Mouse (Mus musculus): ENCODE measurements around the gene Birc5. TPM values are rescaled to one million over a fixed set of nuclear protein-coding genes. Genes with fewer than 3 reads are reported as not detected.

Gene Birc5
- total RNA-seq (2022), result under 1 TPM in 1 of 4 experiments, not detected in 3; 0.24 TPM

- DNase-seq (ENCODE audit: low spot score in 2 of 2), result peak; percentile 93 to 96
Measured at GRCm38 (mm10) chr11:117848985-117849671, at the start of gene Birc5. Gene Birc5 (plus strand): TSS chr11:117849251.

- no peak for DNase-seq (ENCODE audit: low spot score in 2 of 2)
Measured at GRCm38 (mm10) chr11:117800038-117800437, 49.0 kb upstream of the Birc5 start.

- no peak for DNase-seq (ENCODE audit: low spot score in 2 of 2)
Measured at GRCm38 (mm10) chr11:117801650-117802049, 47.4 kb upstream of the Birc5 start.

- no peak for DNase-seq (ENCODE audit: low spot score in 2 of 2)
Measured at GRCm38 (mm10) chr11:117803166-117803688, 45.8 kb upstream of the Birc5 start.

GRCm38 (mm10) chr11:117806781-117807180 lies 42.3 kb upstream of the Birc5 start:
- no peak for DNase-seq (ENCODE audit: low spot score in 2 of 2)

GRCm38 (mm10) chr11:117809407-117810311 lies 39.4 kb upstream of the Birc5 start, which contains the start of the genes Gm20708 and Syngr2:
Gene Gm20708 (plus strand): TSS chr11:117809668.
Gene Syngr2 (plus strand): TSS chr11:117809668.
- DNase-seq (ENCODE audit: low spot score in 2 of 2), result peak in 1 of 2 experiments; percentile 67

GRCm38 (mm10) chr11:117810401-117811046 lies 38.5 kb upstream of the Birc5 start:
- peak; percentile 88 for DNase-seq (ENCODE audit: low spot score in 2 of 2)

GRCm38 (mm10) chr11:117813867-117814266 lies 35.2 kb upstream of the Birc5 start:
- DNase-seq (ENCODE audit: low spot score in 2 of 2), result no peak

GRCm38 (mm10) chr11:117814704-117815366 lies 34.2 kb upstream of the Birc5 start:
- peak in 1 of 2 experiments; percentile 53 for DNase-seq (ENCODE audit: low spot score in 2 of 2)

- DNase-seq (ENCODE audit: low spot score in 2 of 2), result peak in 1 of 2 experiments; percentile 54
Measured at GRCm38 (mm10) chr11:117815850-117816249, 33.2 kb upstream of the Birc5 start.

GRCm38 (mm10) chr11:117816389-117816996 lies 32.6 kb upstream of the Birc5 start:
- no peak for DNase-seq (ENCODE audit: low spot score in 2 of 2)

GRCm38 (mm10) chr11:117819095-117819494 lies 30.0 kb upstream of the Birc5 start:
- DNase-seq (ENCODE audit: low spot score in 2 of 2), result peak; percentile 70 to 86

- no peak for DNase-seq (ENCODE audit: low spot score in 2 of 2)
Measured at GRCm38 (mm10) chr11:117820173-117820572, 28.9 kb upstream of the Birc5 start.

GRCm38 (mm10) chr11:117821868-117822267 lies 27.2 kb upstream of the Birc5 start:
- DNase-seq (ENCODE audit: low spot score in 2 of 2), result no peak

GRCm38 (mm10) chr11:117822728-117823241 lies 26.3 kb upstream of the Birc5 start:
- DNase-seq (ENCODE audit: low spot score in 2 of 2), result no peak

GRCm38 (mm10) chr11:117823411-117823810 lies 25.6 kb upstream of the Birc5 start:
- no peak for DNase-seq (ENCODE audit: low spot score in 2 of 2)

- DNase-seq (ENCODE audit: low spot score in 2 of 2), result peak; percentile 70 to 72
Measured at GRCm38 (mm10) chr11:117824060-117824969, 24.7 kb upstream of the Birc5 start.

GRCm38 (mm10) chr11:117825333-117826101 lies 23.5 kb upstream of the Birc5 start, which contains the start of the genes Afmid and Tk1:
Gene Afmid (plus strand): TSS chr11:117825924.
Gene Tk1 (minus strand): TSS chr11:117826092.
- no peak for DNase-seq (ENCODE audit: low spot score in 2 of 2)
